Mouse (Mus musculus) brain, embryonic 14.5 days (tissue): ENCODE data around the gene Tnnt1.
"Not testable (repeated sequence)": the region's sequence is repeated elsewhere in the genome, so short reads cannot be mapped to it uniquely, and the experiment has no call there.

Experiments
- CTCF ChIP-seq: fragments of 200-500 bp; IDR thresholded peaks from 2 replicates; pipeline ENCODE4 v1.5.1; 2012; ENCODE audit warnings: inconsistent platforms, mild to moderate bottlenecking, moderate library complexity, borderline replicate concordance; ENCODE audit not compliant: insufficient read depth, insufficient read length; ENCODE audit errors: extremely low read depth
- POLR2A ChIP-seq: fragments of 200-500 bp; IDR thresholded peaks from 2 replicates; pipeline ENCODE4 v1.6.1; 2012; ENCODE audit warnings: mild to moderate bottlenecking, inconsistent platforms, borderline replicate concordance; ENCODE audit not compliant: poor library complexity, insufficient read depth, insufficient read length, severe bottlenecking; ENCODE audit errors: extremely low read depth

DNA sequence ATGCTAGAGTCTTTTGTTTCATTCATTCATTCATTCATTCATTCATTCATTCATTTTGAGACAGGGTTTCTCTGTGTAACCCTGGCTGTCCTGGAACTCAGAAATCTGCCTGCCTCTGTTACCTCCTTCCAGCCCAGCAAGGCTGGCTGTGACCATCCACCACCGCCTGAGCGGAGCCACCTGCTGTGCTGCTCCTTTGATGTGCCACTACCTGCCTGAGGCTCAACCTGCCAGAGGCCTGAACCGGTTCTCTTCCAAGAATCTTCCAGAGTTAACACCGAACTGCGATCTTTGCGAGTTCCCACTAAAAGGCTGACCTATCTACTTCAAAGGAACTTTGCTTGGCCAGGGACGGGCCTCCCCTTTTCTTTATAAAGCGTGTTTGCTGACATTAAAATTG is 14.0 kb upstream of the Tnnt1 start:
- TF ChIP-seq POLR2A, CTCF: not testable (repeated sequence)
